Mouse (Mus musculus): ENCODE data around the gene Defb30. TPM values are rescaled to one million over a fixed set of nuclear protein-coding genes. Genes with fewer than 3 reads are reported as not detected.

The Defb30 gene
- polyA plus RNA-seq (2014; fragmentation: Illumina TruSeq; extraction: RNeasy Lipid Tissue Mini Kit (QIAGEN cat#74804); ENCODE audit: insufficient read depth, low read depth, low replicate concordance): not detected

GRCm38 (mm10) chr14:63049910-63050370 is at the start of gene Defb30:
Gene Defb30, minus strand, starts transcription at chr14:63049960.

GRCm38 (mm10) chr14:63046691-63047090 is 3.1 kb downstream of the Defb30 start, which contains the start of gene Defb42:
Gene Defb42, plus strand, starts transcription at chr14:63046991.

GRCm38 (mm10) chr14:63011471-63011870 is 38.3 kb downstream of the Defb30 start, which contains the start of gene Defb43:
Gene Defb43, plus strand, starts transcription at chr14:63011771.

GRCm38 (mm10) chr14:62997777-62998176 is 52.0 kb downstream of the Defb30 start, which contains the start of gene Defb47:
Gene Defb47, plus strand, starts transcription at chr14:62998077.

GRCm38 (mm10) chr14:62984410-62984809 is 65.3 kb downstream of the Defb30 start, which contains the start of gene Defb48:
Gene Defb48, minus strand, starts transcription at chr14:62984510.

Other genes starting within 250 kb of the Defb30 start
- gene Wdfy2, start 212.3 kb downstream of the Defb30 start, polyA plus RNA-seq (2014; fragmentation: Illumina TruSeq; extraction: RNeasy Lipid Tissue Mini Kit (QIAGEN cat#74804); ENCODE audit: insufficient read depth, low read depth, low replicate concordance): 4.3 TPM
- gene Defb48, start 65.5 kb downstream of the Defb30 start, polyA plus RNA-seq (2014; fragmentation: Illumina TruSeq; extraction: RNeasy Lipid Tissue Mini Kit (QIAGEN cat#74804); ENCODE audit: insufficient read depth, low read depth, low replicate concordance): not detected
- gene Defb47, start 51.9 kb downstream of the Defb30 start, polyA plus RNA-seq (2014; fragmentation: Illumina TruSeq; extraction: RNeasy Lipid Tissue Mini Kit (QIAGEN cat#74804); ENCODE audit: insufficient read depth, low read depth, low replicate concordance): not detected
- not detected for gene Defb43, start 38.2 kb downstream of the Defb30 start, polyA plus RNA-seq (2014; fragmentation: Illumina TruSeq; extraction: RNeasy Lipid Tissue Mini Kit (QIAGEN cat#74804); ENCODE audit: insufficient read depth, low read depth, low replicate concordance)
- gene Defb42, start 3.0 kb downstream of the Defb30 start, polyA plus RNA-seq (2014; fragmentation: Illumina TruSeq; extraction: RNeasy Lipid Tissue Mini Kit (QIAGEN cat#74804); ENCODE audit: insufficient read depth, low read depth, low replicate concordance): 0.61 TPM

Measured in lung, adult 10 weeks (tissue).